Mouse (Mus musculus) hindbrain, embryonic 12.5 days (tissue): ENCODE measurements around the gene Tex29. TPM values are rescaled to one million over a fixed set of nuclear protein-coding genes. Genes with fewer than 3 reads are reported as not detected.

Experiments used
- ATAC-seq: fragments of 200-750 bp; cut with Nextera tagmentation; 2 replicates; pipeline ENCODE4 v1.8.0; 2017; ENCODE audit warnings: moderate TSS enrichment; ENCODE audit not compliant: low FRiP score
- H3K27ac ChIP-seq: fragments of 300-500 bp; sonication (generic); 2 replicates; pipeline ENCODE4 v1.5.1; 2016; ENCODE audit warnings: mild to moderate bottlenecking
- H3K27me3 ChIP-seq: fragments of 300-500 bp; sonication (generic); 2 replicates; pipeline ENCODE4 v1.6.1; 2016; ENCODE audit warnings: mild to moderate bottlenecking
- H3K36me3 ChIP-seq: fragments of 300-500 bp; sonication (generic); 2 replicates; pipeline ENCODE4 v1.6.1; 2016; ENCODE audit warnings: mild to moderate bottlenecking
- H3K4me1 ChIP-seq: fragments of 300-500 bp; sonication (generic); 2 replicates; pipeline ENCODE4 v1.6.1; 2016
- H3K4me2 ChIP-seq: fragments of 300-500 bp; sonication (generic); replicated peaks from 2 replicates; pipeline ENCODE4 v1.6.1; 2016; ENCODE audit warnings: mild to moderate bottlenecking
- H3K4me3 ChIP-seq: fragments of 300-500 bp; sonication (generic); 2 replicates; pipeline ENCODE4 v1.5.1; 2016; ENCODE audit warnings: mild to moderate bottlenecking
- H3K9ac ChIP-seq: fragments of 300-500 bp; sonication (generic); 2 replicates; pipeline ENCODE4 v1.6.1; 2016; ENCODE audit warnings: mild to moderate bottlenecking, moderate library complexity
- H3K9me3 ChIP-seq: fragments of 300-500 bp; sonication (generic); replicated peaks from 2 replicates; pipeline ENCODE4 v1.6.1; 2016; ENCODE audit warnings: mild to moderate bottlenecking
- WGBS: fragments of 180-500 bp; shearing (Covaris S2); methylation state at CpG from one replicate; pipeline ENCODE4 v1.1.7; 2016; 5-methylcytosine and 5-hydroxymethylcytosine counted together
- polyA plus RNA-seq: library from polyadenylated mRNA; unstranded; fragments of >200 nt; fragmentation: Nextera tagmentation; extraction: Ambion mirVana; gene quantifications from 2 replicates; pipeline ENCODE4 v1.2.1, GENCODE M21; 2016

Tex29 gene
- polyA plus RNA-seq, 1 experiment from 2014 or later, result 0.27 TPM

DNA sequence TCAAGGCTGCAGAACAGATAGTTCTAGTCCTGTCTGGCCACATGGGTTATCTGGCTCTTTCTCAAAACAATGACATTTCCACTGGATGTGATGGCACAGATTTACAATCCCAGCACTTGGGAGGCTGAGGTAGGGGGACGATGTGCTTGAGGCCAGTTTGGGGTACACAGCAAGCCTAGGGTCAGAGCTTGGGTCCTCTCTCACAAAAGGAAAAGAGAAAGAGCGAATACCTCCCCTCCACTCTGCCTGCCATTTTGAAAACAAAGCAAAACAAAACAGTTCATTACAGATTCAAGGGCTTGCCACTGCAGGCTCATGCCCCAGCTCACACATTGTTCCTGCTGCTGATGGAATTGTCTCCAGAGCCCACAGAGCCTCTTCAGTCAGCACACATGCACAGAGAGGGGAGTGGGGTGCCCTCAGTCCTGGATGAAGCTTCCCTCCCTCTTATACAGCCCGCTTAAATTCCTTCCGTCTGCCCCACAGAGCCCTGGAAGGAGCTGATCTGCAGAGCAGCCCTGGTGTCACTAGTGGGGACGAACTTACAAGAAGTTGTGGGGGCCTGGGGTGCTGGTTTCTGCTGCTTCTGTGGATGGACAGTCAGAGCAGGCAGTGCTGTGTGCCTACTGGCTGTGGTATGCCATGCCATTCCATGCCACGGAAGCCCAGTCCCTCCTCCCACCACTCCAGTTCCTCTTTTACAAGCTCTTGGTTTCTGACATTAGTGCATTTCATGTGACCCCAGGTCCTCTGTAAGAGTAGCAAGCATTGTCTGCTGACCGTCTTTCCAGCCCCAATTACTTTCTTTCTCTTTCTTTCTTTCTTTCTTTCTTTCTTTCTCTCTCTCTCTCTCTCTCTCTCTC is 49.1 kb downstream of the Tex29 start:
- Histone ChIP-seq H3K27ac (peak overlapping the region; percentile 12; the same call in 1 of the 2 replicates), H3K4me1 (peaks cover 28% of the 10 kb centered on the region), H3K27me3 (no peaks in the 10 kb centered on the region), H3K4me2 (no peak overlapping the region), H3K4me3 (no peak overlapping the region), H3K36me3 (no peaks in the 10 kb centered on the region), H3K9ac (no peak overlapping the region), H3K9me3 (0 out of 2 replicates have a peak, but pooled peaks cover 4% of the 10 kb centered on the region)
- WGBS, result 32% methylated on average over 7 of the region's 7 CpGs
- ATAC-seq, result peak; percentile 76

- Histone ChIP-seq H3K4me1 (peaks cover 19% of the 10 kb centered on the region), H3K4me3 (no peak overlapping the region), H3K36me3 (no peaks in the 10 kb centered on the region), H3K9me3 (no peaks in the 10 kb centered on the region), H3K27ac (no peak overlapping the region), H3K27me3 (peaks cover 7% of the 10 kb centered on the region; the same call in 1 of the 2 replicates), H3K4me2 (no peak overlapping the region), H3K9ac (no peak overlapping the region)
- ATAC-seq, result no peak
- 94% methylated on average over 2 of the region's 2 CpGs for WGBS
Observed at GRCm38 (mm10) chr8:11892756-11893155, 52.5 kb downstream of the Tex29 start.

GRCm38 (mm10) chr8:11896022-11896662 is 55.9 kb downstream of the Tex29 start:
- H3K9me3 ChIP-seq, result no peaks in the 10 kb centered on the region
- H3K4me2 ChIP-seq, result no peak overlapping the region
- H3K9ac ChIP-seq, result no peak overlapping the region
- WGBS, result 45% methylated on average over 13 of the region's 13 CpGs
- peak overlapping the region; percentile 66; the same call in 1 of the 2 replicates for H3K27ac ChIP-seq
- H3K4me1 ChIP-seq, result peaks cover 12% of the 10 kb centered on the region
- H3K36me3 ChIP-seq, result no peaks in the 10 kb centered on the region
- no peak overlapping the region for H3K4me3 ChIP-seq
- peak; percentile 74 for ATAC-seq
- peaks cover 24% of the 10 kb centered on the region for H3K27me3 ChIP-seq

- Histone ChIP-seq H3K4me3 (no peak overlapping the region), H3K4me1 (peaks cover 12% of the 10 kb centered on the region), H3K9me3 (no peaks in the 10 kb centered on the region), H3K36me3 (no peaks in the 10 kb centered on the region), H3K9ac (no peak overlapping the region), H3K4me2 (no peak overlapping the region), H3K27ac (no peak overlapping the region), H3K27me3 (peaks cover 24% of the 10 kb centered on the region)
- 39% methylated on average over 10 of the region's 10 CpGs for WGBS
- peak; percentile 66 for ATAC-seq
Observed at GRCm38 (mm10) chr8:11896677-11897076, 56.4 kb downstream of the Tex29 start.

GRCm38 (mm10) chr8:11898814-11899213 is 58.5 kb downstream of the Tex29 start:
- Histone ChIP-seq H3K9me3 (no peaks in the 10 kb centered on the region), H3K4me2 (no peak overlapping the region), H3K4me3 (no peak overlapping the region), H3K36me3 (no peaks in the 10 kb centered on the region), H3K27ac (no peak overlapping the region), H3K9ac (no peak overlapping the region), H3K4me1 (peaks cover 12% of the 10 kb centered on the region), H3K27me3 (peaks cover 24% of the 10 kb centered on the region)
- 97% methylated on average over 1 of the region's 1 CpGs for WGBS
- ATAC-seq, result no peak

Other genes with a start within 250 kb of the Tex29 start
- gene Ankrd10, start 204.7 kb upstream of the Tex29 start, polyA plus RNA-seq, result 99.9 and 110 TPM in 2 replicates
- not detected in 2 replicates for gene 1700016D06Rik, start 139.4 kb upstream of the Tex29 start, polyA plus RNA-seq
- gene Arhgef7, start 112.8 kb upstream of the Tex29 start, polyA plus RNA-seq, result 73.9 and 85.1 TPM in 2 replicates